Mouse (Mus musculus): ENCODE data around the gene Hydin. TPM values are rescaled to one million over a fixed set of nuclear protein-coding genes. Genes with fewer than 3 reads are reported as not detected.
A peak's percentile ranks its signal among the peaks of the same experiment; 100 is the strongest.

Hydin gene
- polyA plus RNA-seq, 1 experiment = 0.02 TPM

- H3K27ac ChIP-seq (ENCODE audit: insufficient read depth, low read depth, low read length) = no peak overlapping the region
- H3K36me3 ChIP-seq (ENCODE audit: control insufficient read depth, insufficient read depth, low read length) = no peaks in the 10 kb centered on the region
- DNase-seq = no peak
- no peak overlapping the region for H3K4me3 ChIP-seq (ENCODE audit: insufficient read depth, low read depth, low read length)
- WGBS = 75% methylated on average over 2 of the region's 2 CpGs
- H3K4me1 ChIP-seq (ENCODE audit: control insufficient read depth, insufficient read depth, low read length) = no peaks in the 10 kb centered on the region
- no peak for TF ChIP-seq POLR2A (IDR thresholded peaks at IDR 0.05; ENCODE audit: low read depth, low read length)
- TF ChIP-seq CTCF (conservative IDR thresholded peaks at IDR 0.05; ENCODE audit: insufficient read depth, insufficient read length, low read depth, low read length) = no peak
- H3K27me3 ChIP-seq (replicated peaks; ENCODE audit: control insufficient read depth, insufficient read depth, low read length) = no peaks in the 10 kb centered on the region; the same call in 1 of the 2 replicates
These were observed 22.2 kb upstream of the Hydin start for GRCm38 (mm10) chr8:110244566-110244965.

GRCm38 (mm10) chr8:110247238-110247637, 19.5 kb upstream of the Hydin start:
- DNase-seq = no peak
- TF ChIP-seq POLR2A (IDR thresholded peaks at IDR 0.05; ENCODE audit: low read depth, low read length) (no peak), CTCF (conservative IDR thresholded peaks at IDR 0.05; ENCODE audit: insufficient read depth, insufficient read length, low read depth, low read length) (no peak)
- 71% methylated on average over 6 of the region's 6 CpGs for WGBS
- H3K36me3 ChIP-seq (ENCODE audit: control insufficient read depth, insufficient read depth, low read length) = no peaks in the 10 kb centered on the region
- no peak overlapping the region for H3K27ac ChIP-seq (ENCODE audit: insufficient read depth, low read depth, low read length)
- no peak overlapping the region for H3K4me3 ChIP-seq (ENCODE audit: insufficient read depth, low read depth, low read length)
- no peaks in the 10 kb centered on the region for H3K27me3 ChIP-seq (replicated peaks; ENCODE audit: control insufficient read depth, insufficient read depth, low read length)
- no peaks in the 10 kb centered on the region for H3K4me1 ChIP-seq (ENCODE audit: control insufficient read depth, insufficient read depth, low read length)

GRCm38 (mm10) chr8:110253986-110254385, 12.8 kb upstream of the Hydin start:
- Histone ChIP-seq H3K4me3 (ENCODE audit: insufficient read depth, low read depth, low read length) (no peak overlapping the region), H3K27ac (ENCODE audit: insufficient read depth, low read depth, low read length) (no peak overlapping the region), H3K36me3 (ENCODE audit: control insufficient read depth, insufficient read depth, low read length) (no peaks in the 10 kb centered on the region), H3K27me3 (replicated peaks; ENCODE audit: control insufficient read depth, insufficient read depth, low read length) (no peaks in the 10 kb centered on the region; the same call in 1 of the 2 replicates), H3K4me1 (ENCODE audit: control insufficient read depth, insufficient read depth, low read length) (no peaks in the 10 kb centered on the region)
- TF ChIP-seq CTCF (conservative IDR thresholded peaks at IDR 0.05; ENCODE audit: insufficient read depth, insufficient read length, low read depth, low read length) (no peak), POLR2A (IDR thresholded peaks at IDR 0.05; ENCODE audit: low read depth, low read length) (no peak)
- 64% methylated on average over 4 of the region's 4 CpGs for WGBS
- no peak for DNase-seq

GRCm38 (mm10) chr8:110265796-110266305, 926 bp upstream of the Hydin start:
- Histone ChIP-seq H3K36me3 (ENCODE audit: control insufficient read depth, insufficient read depth, low read length) (no peaks in the 10 kb centered on the region), H3K27me3 (replicated peaks; ENCODE audit: control insufficient read depth, insufficient read depth, low read length) (no peaks in the 10 kb centered on the region), H3K4me1 (ENCODE audit: control insufficient read depth, insufficient read depth, low read length) (no peaks in the 10 kb centered on the region), H3K27ac (ENCODE audit: insufficient read depth, low read depth, low read length) (no peak overlapping the region), H3K4me3 (ENCODE audit: insufficient read depth, low read depth, low read length) (no peak overlapping the region)
- no peak for TF ChIP-seq CTCF (conservative IDR thresholded peaks at IDR 0.05; ENCODE audit: insufficient read depth, insufficient read length, low read depth, low read length)
- TF ChIP-seq POLR2A (IDR thresholded peaks at IDR 0.05; ENCODE audit: low read depth, low read length) = no peak
- 75% methylated on average over 11 of the region's 11 CpGs for WGBS
- no peak for DNase-seq

- H3K27ac ChIP-seq (ENCODE audit: insufficient read depth, low read depth, low read length) = no peak overlapping the region
- no peak overlapping the region for H3K4me3 ChIP-seq (ENCODE audit: insufficient read depth, low read depth, low read length)
- TF ChIP-seq CTCF (conservative IDR thresholded peaks at IDR 0.05; ENCODE audit: insufficient read depth, insufficient read length, low read depth, low read length) (no peak), POLR2A (IDR thresholded peaks at IDR 0.05; ENCODE audit: low read depth, low read length) (no peak)
- no peaks in the 10 kb centered on the region for H3K27me3 ChIP-seq (replicated peaks; ENCODE audit: control insufficient read depth, insufficient read depth, low read length)
- WGBS = 16% methylated on average over 12 of the region's 12 CpGs
- no peak for DNase-seq
- H3K36me3 ChIP-seq (ENCODE audit: control insufficient read depth, insufficient read depth, low read length) = no peaks in the 10 kb centered on the region
- H3K4me1 ChIP-seq (ENCODE audit: control insufficient read depth, insufficient read depth, low read length) = no peaks in the 10 kb centered on the region
These were observed 491 bp downstream of the Hydin start for GRCm38 (mm10) chr8:110267268-110267667.

- Histone ChIP-seq H3K36me3 (ENCODE audit: control insufficient read depth, insufficient read depth, low read length) (no peaks in the 10 kb centered on the region), H3K27me3 (replicated peaks; ENCODE audit: control insufficient read depth, insufficient read depth, low read length) (no peaks in the 10 kb centered on the region), H3K4me1 (ENCODE audit: control insufficient read depth, insufficient read depth, low read length) (no peaks in the 10 kb centered on the region), H3K4me3 (ENCODE audit: insufficient read depth, low read depth, low read length) (no peak overlapping the region), H3K27ac (ENCODE audit: insufficient read depth, low read depth, low read length) (no peak overlapping the region)
- no peak for DNase-seq
- TF ChIP-seq POLR2A (IDR thresholded peaks at IDR 0.05; ENCODE audit: low read depth, low read length) (no peak), CTCF (conservative IDR thresholded peaks at IDR 0.05; ENCODE audit: insufficient read depth, insufficient read length, low read depth, low read length) (no peak)
- WGBS = 90% methylated on average over 4 of the region's 4 CpGs
These were observed 3.9 kb downstream of the Hydin start for GRCm38 (mm10) chr8:110270659-110271058.

GRCm38 (mm10) chr8:110273394-110273793, 6.6 kb downstream of the Hydin start:
- Histone ChIP-seq H3K4me3 (ENCODE audit: insufficient read depth, low read depth, low read length) (no peak overlapping the region), H3K27me3 (replicated peaks; ENCODE audit: control insufficient read depth, insufficient read depth, low read length) (no peaks in the 10 kb centered on the region; the same call in 1 of the 2 replicates), H3K36me3 (ENCODE audit: control insufficient read depth, insufficient read depth, low read length) (no peaks in the 10 kb centered on the region), H3K4me1 (ENCODE audit: control insufficient read depth, insufficient read depth, low read length) (no peaks in the 10 kb centered on the region), H3K27ac (ENCODE audit: insufficient read depth, low read depth, low read length) (no peak overlapping the region)
- no peak for TF ChIP-seq POLR2A (IDR thresholded peaks at IDR 0.05; ENCODE audit: low read depth, low read length)
- 0 out of 2 replicates have a peak, but pooled peaks have one; percentile 14 for TF ChIP-seq CTCF (conservative IDR thresholded peaks at IDR 0.05; ENCODE audit: insufficient read depth, insufficient read length, low read depth, low read length)
- no peak for DNase-seq
- WGBS = 71% methylated on average over 2 of the region's 2 CpGs
